10 mouse cellular contexts compared by ENCODE assay signal in genomic region chr2:65003433-65003832, GRCm38 (mm10). TPM values are rescaled to one million over a fixed set of nuclear protein-coding genes. Genes with fewer than 3 reads are reported as not detected.
DNase-seq lines count a peak whose midpoint lies in the region; ATAC-seq and TF ChIP-seq lines count a peak whose summit lies in the region.
"Had no signal": no experiment of that assay in that cellular context is flagged by ENCODE, and none has a peak within 500 bp of the region (broad histone marks: within the 10 kb centered on the region; RNA-seq: fewer than 3 reads in every experiment).

No protein-coding gene starts in this region.

- no peak overlapping the region for H3K9ac ChIP-seq in CH12.LX (ENCODE audit: insufficient read depth, low read depth)
- no peak overlapping the region for H3K9ac ChIP-seq in kidney, embryonic 16.5 days (replicated peaks; ENCODE audit: low read length)

- H3K4me3 ChIP-seq in heart, embryonic 10.5 days = no peak overlapping the region
- H3K4me3 ChIP-seq in CH12.LX (replicated peaks in 1 of 3; ENCODE audit: low read depth in 2 of 3, low read length in 2 of 3, poor library complexity in 1 of 3) = no peak overlapping the region
- no peak overlapping the region for H3K4me3 ChIP-seq in kidney, embryonic 16.5 days (ENCODE audit: low read length)
- H3K4me3 ChIP-seq: megakaryocyte, embryonic 14.5 days had no signal

- dilution Hi-C loops in CH12.LX (cut with MboI; ENCODE audit: extremely low pct_ligation_motif_present, extremely low pct_unique_long_range_greater_than_20kb, low sequenced_read_pairs) = no loop called here

- no peak overlapping the region for H3K27ac ChIP-seq in heart, embryonic 10.5 days
- no peak overlapping the region for H3K27ac ChIP-seq in CH12.LX (ENCODE audit: insufficient read depth, low read depth)
- H3K27ac ChIP-seq in kidney, embryonic 16.5 days (ENCODE audit: low read length) = no peak overlapping the region

- TF ChIP-seq CTCF in CH12.LX (conservative IDR thresholded peaks at IDR 0.05 in 1 of 2, IDR thresholded peaks at IDR 0.05 in 1 of 2; ENCODE audit: low read depth in 2 of 2, low read length in 2 of 2) = peak in 1 of 2 experiments; percentile 73; a peak in 3 of 4 replicates

- TF ChIP-seq POLR2A in CH12.LX (IDR thresholded peaks at IDR 0.05; ENCODE audit: low read depth, low read length) = no peak

- no peak overlapping the region for H3K4me2 ChIP-seq in CH12.LX (ENCODE audit: insufficient read depth, low read depth, poor library complexity, severe bottlenecking)
- no peak overlapping the region for H3K4me2 ChIP-seq in kidney, embryonic 16.5 days (replicated peaks; ENCODE audit: low read depth, low read length)

- H3K79me2 ChIP-seq in CH12.LX (replicated peaks; ENCODE audit: control insufficient read depth, extremely low read depth, insufficient read depth, poor library complexity, severe bottlenecking) = no peaks in the 10 kb centered on the region

- no peaks in the 10 kb centered on the region for H3K27me3 ChIP-seq in heart, embryonic 10.5 days (ENCODE audit: insufficient read depth, poor library complexity, severe bottlenecking)
- H3K27me3 ChIP-seq in CH12.LX (replicated peaks) = no peaks in the 10 kb centered on the region
- no peaks in the 10 kb centered on the region for H3K27me3 ChIP-seq in kidney, embryonic 16.5 days (ENCODE audit: insufficient read depth, low read length)
- H3K27me3 ChIP-seq: megakaryocyte, embryonic 14.5 days had no signal

- H3K9me3 ChIP-seq in heart, embryonic 10.5 days = no peaks in the 10 kb centered on the region
- H3K9me3 ChIP-seq in CH12.LX (replicated peaks; ENCODE audit: low read length) = no peaks in the 10 kb centered on the region
- H3K9me3 ChIP-seq in kidney, embryonic 16.5 days (ENCODE audit: low read length) = no peaks in the 10 kb centered on the region

- ATAC-seq in kidney, embryonic 16.5 days (ENCODE audit: low FRiP score, low TSS enrichment) = 0 out of 2 replicates have a peak, but pooled peaks have one; percentile 69
- ATAC-seq in megakaryocyte-erythroid progenitor cell, adult 5-6 weeks (replicated peaks; ENCODE audit: low FRiP score, low TSS enrichment, poor library complexity, severe bottlenecking) = no peak
- no peak for ATAC-seq in megakaryocyte, adult 5-6 weeks (ENCODE audit: poor library complexity, severe bottlenecking)

- 43% methylated on average over 2 of the region's 2 CpGs for WGBS in heart, embryonic 10.5 days
- WGBS in kidney, embryonic 16.5 days = 65% methylated on average over 2 of the region's 2 CpGs

- peak; percentile 72 for DNase-seq in heart, postnatal 4 days
- no peak for DNase-seq in heart, embryonic 10.5 days (ENCODE audit: low spot score)
- peak; percentile 46 for DNase-seq in CH12.LX (ENCODE audit: extremely low read depth)
- DNase-seq in ZHBTc4 (ENCODE audit: low read depth, low spot score) = peak; percentile 31
- DNase-seq in left cerebral cortex, adult 11 months (ENCODE audit: low spot score) = no peak

- peaks cover 19% of the 10 kb centered on the region for H3K4me1 ChIP-seq in heart, embryonic 10.5 days
- no peaks in the 10 kb centered on the region for H3K4me1 ChIP-seq in CH12.LX (ENCODE audit: control insufficient read depth in 1 of 2, insufficient read depth in 2 of 2)
- no peaks in the 10 kb centered on the region for H3K4me1 ChIP-seq in kidney, embryonic 16.5 days (ENCODE audit: insufficient read depth, low read length)
- H3K4me1 ChIP-seq: megakaryocyte, embryonic 14.5 days had no signal

- no peak for TF ChIP-seq EP300 in CH12.LX (IDR thresholded peaks at IDR 0.05; ENCODE audit: low read length)

- in situ Hi-C loops in CH12.LX (cut with MboI; ENCODE audit: low pct_ligation_motif_present, low pct_unique_long_range_greater_than_20kb, low sequenced_read_pairs) = loop anchor here (25.0 kb wide), 1 partner anchor 334 kb away; no protein-coding TSS in a partner anchor

- H3K36me3 ChIP-seq in heart, embryonic 10.5 days = no peaks in the 10 kb centered on the region
- no peaks in the 10 kb centered on the region for H3K36me3 ChIP-seq in CH12.LX (replicated peaks in 1 of 2; ENCODE audit: control insufficient read depth in 1 of 2, insufficient read depth in 1 of 2, low read length in 1 of 2)
- H3K36me3 ChIP-seq in kidney, embryonic 16.5 days (ENCODE audit: insufficient read depth, low read length) = no peaks in the 10 kb centered on the region

- TF ChIP-seq RAD21 in CH12.LX (IDR thresholded peaks at IDR 0.05; ENCODE audit: low read depth, low read length) = peak; percentile 63

TF ChIP-seq in CH12.LX, 34 proteins besides CTCF, POLR2A, EP300 and RAD21:
- no peak for TF ChIP-seq CHD1 (IDR thresholded peaks at IDR 0.05; ENCODE audit: low read depth, low read length)
- TF ChIP-seq JUND (conservative IDR thresholded peaks at IDR 0.05; ENCODE audit: low read depth, low read length) = no peak
- peak; percentile 28; the same call in 1 of the 2 replicates for TF ChIP-seq SMC3 (IDR thresholded peaks at IDR 0.05; ENCODE audit: low read depth, low read length)

RNA-seq across cellular contexts. Expression of gene Grb14, which starts 21.4 kb away (rescaled TPM):
- total RNA-seq in heart, postnatal 4 days (2021) = 100 to 1,000 TPM; 108 to 111 TPM
- 49.8 and 63.3 TPM in 2 replicates for polyA plus RNA-seq in heart, embryonic 10.5 days (2016; fragmentation: Nextera tagmentation; extraction: Ambion mirVana)
- total RNA-seq in CH12.LX (2012; rRNA removed) (0.38 and 0.85 TPM in 2 replicates), CH12.LX (2014; rRNA removed) (0.69 and 0.74 TPM in 2 replicates)
- 0.61 and 0.86 TPM in 2 replicates for polyA plus RNA-seq in CH12.LX (2012; ENCODE audit: insufficient read length, low read depth)
- polyA plus RNA-seq in kidney, embryonic 16.5 days (2015; fragmentation: Nextera tagmentation; extraction: Ambion mirVana) = 34.4 and 35.6 TPM in 2 replicates
- total RNA-seq in megakaryocyte-erythroid progenitor cell, adult 5-6 weeks (2014; fragmentation: Nextera tagmentation) = not detected in 2 replicates
- not detected in 2 replicates for total RNA-seq in megakaryocyte-erythroid progenitor cell, adult 5-6 weeks (2017)
- 9.0 and 12.2 TPM in 2 replicates for total RNA-seq in megakaryocyte, adult 5-6 weeks (2015)
- total RNA-seq in megakaryocyte, adult 5-6 weeks (2017) = 5.0 and 5.8 TPM in 2 replicates
- total RNA-seq: hematopoietic stem cell, adult 5-6 weeks had no signal

Comparison
In these comparisons a context has a peak if more than half of its experiments do, and no peak if none do; other contexts are left out.
1. DNase-seq: peak in heart, postnatal 4 days (single experiment), CH12.LX (single experiment) and ZHBTc4 (single experiment); none in heart, embryonic 10.5 days (single experiment) and left cerebral cortex, adult 11 months (single experiment).
2. RNA of gene Grb14, which starts 21.4 kb away (total RNA-seq): 108 to 111 TPM in heart, postnatal 4 days; 5.0 to 12.2 TPM in megakaryocyte, adult 5-6 weeks, 0.38 to 0.85 TPM in CH12.LX and not detected in megakaryocyte-erythroid progenitor cell, adult 5-6 weeks; every median in the first group is over 4 times any median in the second.